Mouse (Mus musculus): Measurements from ENCODE around the gene Fblim1. TPM values are rescaled to one million over a fixed set of nuclear protein-coding genes. Genes with fewer than 3 reads are reported as not detected.
"Not testable (repeated sequence)": the region's sequence is repeated elsewhere in the genome, so short reads cannot be mapped to it uniquely, and the experiment has no call there.

The Fblim1 gene
- polyA plus RNA-seq, 1 experiment from 2014 or later, result 34.9 TPM

DNA sequence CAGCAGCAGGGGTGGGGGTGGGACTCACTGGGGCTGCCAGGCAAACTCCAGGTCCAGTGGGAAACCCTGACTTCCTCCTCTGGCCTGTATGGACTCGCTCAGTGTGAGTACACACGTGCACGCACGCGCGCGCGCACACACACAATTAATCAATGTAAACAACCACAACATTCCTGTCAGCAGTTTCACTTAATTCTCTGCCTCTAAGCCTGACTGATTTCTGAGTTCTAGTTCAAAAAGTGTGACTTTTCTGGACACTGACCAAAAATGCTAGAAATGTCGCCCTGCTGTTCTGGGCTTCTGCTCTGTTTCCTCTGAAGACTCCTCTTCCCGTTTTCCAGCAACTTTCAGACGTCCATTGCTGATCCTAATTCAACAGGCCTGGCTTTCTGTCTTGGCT, 43.6 kb downstream of the Fblim1 start:
- no peak overlapping the region for H3K27ac ChIP-seq (ENCODE audit: low read depth, low read length)
- no peak overlapping the region for H3K4me3 ChIP-seq (ENCODE audit: low read depth, low read length)
- WGBS, result 88% methylated on average over 11 of the region's 11 CpGs
- no peak for DNase-seq (ENCODE audit: low spot score)
- 0 out of 2 replicates have a peak, but pooled peaks cover 6% of the 10 kb centered on the region for H3K4me1 ChIP-seq (ENCODE audit: control insufficient read depth, insufficient read depth, low read length)
- H3K9ac ChIP-seq (ENCODE audit: low read length), result no peak overlapping the region
- H3K27me3 ChIP-seq (ENCODE audit: control insufficient read depth, insufficient read depth, low read length), result no peaks in the 10 kb centered on the region
- no peak overlapping the region for H3K4me2 ChIP-seq (ENCODE audit: low read depth)
- ATAC-seq (ENCODE audit: insufficient read depth, low FRiP score, low TSS enrichment), result no peak
- no peaks in the 10 kb centered on the region for H3K36me3 ChIP-seq (ENCODE audit: control insufficient read depth, insufficient read depth, low read length)
- no peaks in the 10 kb centered on the region for H3K9me3 ChIP-seq (ENCODE audit: control insufficient read depth, low read length)

DNA sequence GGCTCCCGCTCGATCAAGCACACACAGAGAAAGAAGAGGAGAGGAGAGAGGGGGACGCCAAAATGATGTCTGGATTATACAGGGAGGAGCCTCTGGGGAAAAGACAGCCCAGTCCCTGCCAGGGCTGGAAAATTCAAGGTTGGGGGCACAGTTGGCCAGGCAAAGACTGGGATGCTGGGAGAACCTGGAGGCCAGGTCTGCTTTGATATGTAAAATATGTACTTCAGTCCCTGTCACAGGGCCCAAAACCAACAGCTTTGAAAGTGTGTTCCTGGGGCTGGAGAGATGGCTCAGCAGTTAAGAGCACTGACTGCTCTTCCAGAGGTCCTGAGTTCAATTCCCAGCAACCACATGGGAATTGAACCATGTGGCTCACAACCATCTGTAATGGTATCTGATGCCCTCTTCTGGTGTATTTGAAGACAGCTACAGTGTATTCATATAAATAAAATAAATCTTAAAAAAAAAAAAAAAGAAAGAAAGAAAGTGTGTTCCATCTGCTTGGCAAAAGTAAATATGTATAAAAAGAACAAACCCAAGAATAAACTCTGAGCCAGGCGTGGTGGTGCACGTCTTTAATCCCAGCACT, 44.5 kb downstream of the Fblim1 start:
- not testable (repeated sequence) for H3K4me1 ChIP-seq (ENCODE audit: control insufficient read depth, insufficient read depth, low read length); H3K36me3 ChIP-seq (ENCODE audit: control insufficient read depth, insufficient read depth, low read length); H3K9me3 ChIP-seq (ENCODE audit: control insufficient read depth, low read length); H3K4me3 ChIP-seq (ENCODE audit: low read depth, low read length); DNase-seq (ENCODE audit: low spot score); H3K27me3 ChIP-seq (ENCODE audit: control insufficient read depth, insufficient read depth, low read length); H3K27ac ChIP-seq (ENCODE audit: low read depth, low read length); H3K9ac ChIP-seq (ENCODE audit: low read length); ATAC-seq (ENCODE audit: insufficient read depth, low FRiP score, low TSS enrichment); H3K4me2 ChIP-seq (ENCODE audit: low read depth)
- 79% methylated on average over 5 of the region's 5 CpGs for WGBS

DNA sequence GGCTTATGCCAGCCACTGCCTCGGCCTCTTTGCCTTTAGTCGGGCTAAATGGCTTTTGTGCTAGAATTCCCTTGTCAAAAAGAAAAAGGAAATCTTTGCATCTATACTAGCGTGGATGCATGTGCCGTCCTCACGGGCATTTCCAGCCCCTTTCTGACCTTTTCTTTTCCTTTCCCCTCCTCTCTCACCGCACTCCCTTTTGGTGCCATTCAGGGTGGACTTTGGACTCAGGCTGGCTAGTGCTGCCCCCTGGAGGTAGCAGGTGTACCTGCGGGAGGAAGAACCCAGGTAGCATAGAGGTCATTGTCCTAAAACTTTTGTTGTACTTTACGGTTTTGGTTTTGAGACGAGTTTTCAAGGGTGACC, 46.0 kb downstream of the Fblim1 start:
- no peaks in the 10 kb centered on the region for H3K27me3 ChIP-seq (ENCODE audit: control insufficient read depth, insufficient read depth, low read length)
- H3K9ac ChIP-seq (ENCODE audit: low read length), result peak overlapping the region; percentile 53
- peak overlapping the region; percentile 37 for H3K4me3 ChIP-seq (ENCODE audit: low read depth, low read length)
- no peaks in the 10 kb centered on the region for H3K9me3 ChIP-seq (ENCODE audit: control insufficient read depth, low read length)
- 2% methylated on average over 9 of the region's 9 CpGs for WGBS
- ATAC-seq (ENCODE audit: insufficient read depth, low FRiP score, low TSS enrichment) (peak; percentile 62; the same call in 1 of the 2 replicates), DNase-seq (ENCODE audit: low spot score) (peak; percentile 78)
- no peaks in the 10 kb centered on the region for H3K36me3 ChIP-seq (ENCODE audit: control insufficient read depth, insufficient read depth, low read length)
- peak overlapping the region; percentile 65 for H3K4me2 ChIP-seq (ENCODE audit: low read depth)
- H3K4me1 ChIP-seq (ENCODE audit: control insufficient read depth, insufficient read depth, low read length), result 0 out of 2 replicates have a peak, but pooled peaks cover 6% of the 10 kb centered on the region
- H3K27ac ChIP-seq (ENCODE audit: low read depth, low read length), result peak overlapping the region; percentile 39; the same call in 1 of the 2 replicates

- H3K4me3 ChIP-seq (ENCODE audit: low read depth, low read length), result peak overlapping the region; percentile 37
- H3K36me3 ChIP-seq (ENCODE audit: control insufficient read depth, insufficient read depth, low read length), result no peaks in the 10 kb centered on the region
- DNase-seq (ENCODE audit: low spot score) (peak; percentile 70), ATAC-seq (ENCODE audit: insufficient read depth, low FRiP score, low TSS enrichment) (peak; percentile 61; the same call in 1 of the 2 replicates)
- H3K27ac ChIP-seq (ENCODE audit: low read depth, low read length), result peak overlapping the region; percentile 39; the same call in 1 of the 2 replicates
- no peaks in the 10 kb centered on the region for H3K9me3 ChIP-seq (ENCODE audit: control insufficient read depth, low read length)
- H3K4me2 ChIP-seq (ENCODE audit: low read depth), result peak overlapping the region; percentile 65
- H3K4me1 ChIP-seq (ENCODE audit: control insufficient read depth, insufficient read depth, low read length), result 0 out of 2 replicates have a peak, but pooled peaks cover 6% of the 10 kb centered on the region
- no peaks in the 10 kb centered on the region for H3K27me3 ChIP-seq (ENCODE audit: control insufficient read depth, insufficient read depth, low read length)
- peak overlapping the region; percentile 53 for H3K9ac ChIP-seq (ENCODE audit: low read length)
- under 1% methylated on average over 30 of the region's 30 CpGs for WGBS
These were observed 46.6 kb downstream of the Fblim1 start for GRCm38 (mm10) chr4:141559131-141559897.

DNA sequence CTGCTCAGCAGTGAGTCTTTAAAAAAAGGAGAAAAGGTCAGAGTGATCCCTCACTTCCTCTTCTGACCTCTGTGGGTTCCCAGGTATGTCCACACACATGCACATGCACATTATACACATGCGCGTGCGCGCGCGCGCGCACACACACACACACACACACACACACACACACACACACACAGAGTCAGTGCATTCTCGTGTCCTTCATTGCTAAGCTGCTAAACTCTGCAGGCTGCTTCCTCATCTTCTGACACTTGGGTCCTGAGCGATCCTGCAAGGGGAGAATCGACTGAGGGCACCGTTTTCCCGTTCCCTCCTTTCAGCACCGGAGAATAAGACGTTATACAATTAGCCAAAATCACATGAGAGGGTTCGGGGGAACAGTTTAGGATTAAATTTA, 47.2 kb downstream of the Fblim1 start:
- 23% methylated on average over 16 of the region's 16 CpGs for WGBS
- Histone ChIP-seq H3K4me2 (ENCODE audit: low read depth) (peak overlapping the region; percentile 65), H3K27ac (ENCODE audit: low read depth, low read length) (0 out of 2 replicates have a peak overlapping the region, but pooled peaks have one; percentile 35)

GRCm38 (mm10) chr4:141556163-141556562, 49.7 kb downstream of the Fblim1 start:
- not testable (repeated sequence) for H3K27ac ChIP-seq (ENCODE audit: low read depth, low read length); H3K9ac ChIP-seq (ENCODE audit: low read length); DNase-seq (ENCODE audit: low spot score); H3K9me3 ChIP-seq (ENCODE audit: control insufficient read depth, low read length); ATAC-seq (ENCODE audit: insufficient read depth, low FRiP score, low TSS enrichment); H3K4me3 ChIP-seq (ENCODE audit: low read depth, low read length); H3K4me1 ChIP-seq (ENCODE audit: control insufficient read depth, insufficient read depth, low read length); H3K36me3 ChIP-seq (ENCODE audit: control insufficient read depth, insufficient read depth, low read length); H3K27me3 ChIP-seq (ENCODE audit: control insufficient read depth, insufficient read depth, low read length); H3K4me2 ChIP-seq (ENCODE audit: low read depth)
- WGBS, result 81% methylated on average over 6 of the region's 6 CpGs

More for the DNA sequence above, 47.2 kb downstream of the Fblim1 start:
- no peaks in the 10 kb centered on the region for H3K36me3 ChIP-seq (ENCODE audit: control insufficient read depth, insufficient read depth, low read length)
- no peaks in the 10 kb centered on the region for H3K27me3 ChIP-seq (ENCODE audit: control insufficient read depth, insufficient read depth, low read length)
- H3K9me3 ChIP-seq (ENCODE audit: control insufficient read depth, low read length), result no peaks in the 10 kb centered on the region
- DNase-seq (ENCODE audit: low spot score) (no peak), ATAC-seq (ENCODE audit: insufficient read depth, low FRiP score, low TSS enrichment) (no peak)
- H3K4me1 ChIP-seq (ENCODE audit: control insufficient read depth, insufficient read depth, low read length), result 0 out of 2 replicates have a peak, but pooled peaks cover 6% of the 10 kb centered on the region
- peak overlapping the region; percentile 53 for H3K9ac ChIP-seq (ENCODE audit: low read length)
- H3K4me3 ChIP-seq (ENCODE audit: low read depth, low read length), result peak overlapping the region; percentile 37

GRCm38 (mm10) chr4:141554255-141554865, 51.5 kb downstream of the Fblim1 start:
- H3K27me3 ChIP-seq (ENCODE audit: control insufficient read depth, insufficient read depth, low read length); H3K9me3 ChIP-seq (ENCODE audit: control insufficient read depth, low read length); H3K4me3 ChIP-seq (ENCODE audit: low read depth, low read length); H3K4me1 ChIP-seq (ENCODE audit: control insufficient read depth, insufficient read depth, low read length); H3K4me2 ChIP-seq (ENCODE audit: low read depth); H3K36me3 ChIP-seq (ENCODE audit: control insufficient read depth, insufficient read depth, low read length); ATAC-seq (ENCODE audit: insufficient read depth, low FRiP score, low TSS enrichment); H3K27ac ChIP-seq (ENCODE audit: low read depth, low read length); H3K9ac ChIP-seq (ENCODE audit: low read length); DNase-seq (ENCODE audit: low spot score): not testable (repeated sequence)
- WGBS, result 94% methylated on average over 7 of the region's 9 CpGs

- ATAC-seq (ENCODE audit: insufficient read depth, low FRiP score, low TSS enrichment), result no peak
These were observed 53.4 kb downstream of the Fblim1 start for GRCm38 (mm10) chr4:141552484-141552883.

More at GRCm38 (mm10) chr4:141552484-141552883, 53.4 kb downstream of the Fblim1 start:
- Histone ChIP-seq H3K27me3 (ENCODE audit: control insufficient read depth, insufficient read depth, low read length) (no peaks in the 10 kb centered on the region), H3K4me1 (ENCODE audit: control insufficient read depth, insufficient read depth, low read length) (peaks cover 4% of the 10 kb centered on the region), H3K9me3 (ENCODE audit: control insufficient read depth, low read length) (no peaks in the 10 kb centered on the region), H3K4me2 (ENCODE audit: low read depth) (no peak overlapping the region), H3K9ac (ENCODE audit: low read length) (no peak overlapping the region), H3K36me3 (ENCODE audit: control insufficient read depth, insufficient read depth, low read length) (no peaks in the 10 kb centered on the region), H3K27ac (ENCODE audit: low read depth, low read length) (no peak overlapping the region), H3K4me3 (ENCODE audit: low read depth, low read length) (no peak overlapping the region)
- WGBS, result 34% methylated on average over 2 of the region's 2 CpGs
- no peak for DNase-seq (ENCODE audit: low spot score)

Measured in neural tube, embryonic 11.5 days (tissue).